Mouse (Mus musculus) MEL (cell line): ENCODE measurements around the gene Cnih3.

ENCODE experiments used
- CTCF ChIP-seq, 3 experiments: IDR thresholded peaks in 2 of 3; conservative IDR thresholded peaks in 1 of 3; 2 replicates each; pipeline ENCODE4 v1.5.1; 2011 to 2012; ENCODE audit warnings: low read length in 3 of 3, low read depth in 2 of 3, mild to moderate bottlenecking in 2 of 3, improper control_type of control experiment in 1 of 3, inconsistent platforms in 1 of 3, mixed read lengths in 1 of 3, moderate library complexity in 1 of 3; ENCODE audit not compliant: control insufficient read depth in 1 of 3, insufficient read depth in 1 of 3, poor library complexity in 1 of 3, severe bottlenecking in 1 of 3
- MYC ChIP-seq: IDR thresholded peaks from 2 replicates; pipeline ENCODE4 v1.6.1; 2011; ENCODE audit warnings: low read depth, mild to moderate bottlenecking, low read length, improper control_type of control experiment, moderate library complexity
- POLR2AphosphoS5 ChIP-seq: IDR thresholded peaks from 2 replicates; pipeline ENCODE4 v1.6.1; 2012; ENCODE audit warnings: low read depth, borderline replicate concordance, mild to moderate bottlenecking, inconsistent platforms, low read length, moderate library complexity, mixed read lengths

DNA sequence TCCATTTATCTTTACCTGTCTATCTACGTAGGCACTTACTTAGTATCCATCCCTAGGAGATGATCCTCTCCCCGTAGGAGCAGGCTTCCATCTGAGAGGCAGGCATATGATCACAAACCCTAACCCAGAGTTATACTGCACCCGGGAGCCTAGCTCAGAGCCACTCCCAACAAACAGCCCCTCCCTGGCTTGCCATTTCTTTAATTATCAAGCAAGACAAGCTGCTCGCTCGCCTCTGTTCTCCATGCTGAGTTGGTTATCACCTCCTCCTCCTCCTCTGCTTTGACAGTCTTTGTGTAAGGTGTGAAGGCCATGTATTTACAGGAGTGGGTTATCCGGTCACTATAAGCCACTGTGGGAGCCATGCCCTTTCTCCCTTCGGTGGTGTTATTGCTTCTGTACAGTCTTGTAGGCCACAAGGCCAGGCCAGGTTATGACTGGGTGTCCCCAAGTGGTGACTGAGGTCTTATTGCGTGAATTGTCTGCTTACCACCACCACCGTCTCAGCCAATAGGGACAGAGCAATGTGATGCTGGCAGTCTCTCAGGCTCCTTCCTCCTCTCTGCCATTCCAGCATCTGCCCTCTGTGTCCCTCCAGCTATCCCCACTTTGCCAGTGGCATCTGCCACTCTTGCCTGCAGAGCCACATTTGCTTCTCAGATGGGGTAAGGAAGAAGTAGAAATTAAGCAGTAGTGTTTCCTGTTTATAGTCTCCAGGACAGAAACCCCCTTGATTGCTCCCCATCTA lies 22.4 kb downstream of the Cnih3 start:
- no peak for TF ChIP-seq CTCF (IDR thresholded peaks at IDR 0.05 in 2 of 3, conservative IDR thresholded peaks at IDR 0.05 in 1 of 3; ENCODE audit: control insufficient read depth in 1 of 3, insufficient read depth in 1 of 3, low read depth in 2 of 3, low read length in 3 of 3, poor library complexity in 1 of 3, severe bottlenecking in 1 of 3)
- TF ChIP-seq POLR2AphosphoS5: no peak
- TF ChIP-seq MYC: no peak
